In genomic region chr16:4473231-4473630, GRCm38 (mm10) we compare ENCODE assay signal across 23 mouse cellular contexts. TPM values are rescaled to one million over a fixed set of nuclear protein-coding genes. Genes with fewer than 3 reads are reported as not detected.
DNase-seq lines count a peak whose midpoint lies in the region; ATAC-seq and TF ChIP-seq lines count a peak whose summit lies in the region.
"Had no signal": no experiment of that assay in that cellular context is flagged by ENCODE, and none has a peak within 500 bp of the region (broad histone marks: within the 10 kb centered on the region; RNA-seq: fewer than 3 reads in every experiment).

No protein-coding gene starts in this region.

- H3K9me3 ChIP-seq in embryonic facial prominence, embryonic 15.5 days (replicated peaks): no peaks in the 10 kb centered on the region
- H3K9me3 ChIP-seq in embryonic facial prominence, embryonic 10.5 days: no peaks in the 10 kb centered on the region
- no peaks in the 10 kb centered on the region for H3K9me3 ChIP-seq in midbrain, embryonic 16.5 days (replicated peaks; ENCODE audit: control insufficient read depth, low read length, poor library complexity, severe bottlenecking)
- H3K9me3 ChIP-seq: forebrain, embryonic 15.5 days; G1E; heart, embryonic 15.5 days; liver, embryonic 15.5 days; megakaryocyte, embryonic 14.5 days; midbrain, embryonic 13.5 days; neural tube, embryonic 12.5 days; stomach, embryonic 15.5 days had no signal

- peak overlapping the region; percentile 40 for H3K27ac ChIP-seq in embryonic facial prominence, embryonic 15.5 days (replicated peaks)
- H3K27ac ChIP-seq in embryonic facial prominence, embryonic 10.5 days (replicated peaks): no peak overlapping the region
- peak overlapping the region; percentile 94 for H3K27ac ChIP-seq in left cerebral cortex, adult 2 months
- H3K27ac ChIP-seq in cortical plate, adult 2 months (ENCODE audit: insufficient read depth, low read length): peak overlapping the region; percentile 85
- H3K27ac ChIP-seq in midbrain, embryonic 16.5 days (ENCODE audit: low read length): no peak overlapping the region
- H3K27ac ChIP-seq: forebrain, embryonic 15.5 days; heart, embryonic 15.5 days; hindbrain, embryonic 14.5 days; liver, embryonic 15.5 days; midbrain, embryonic 13.5 days; neural tube, embryonic 12.5 days; stomach, embryonic 15.5 days had no signal

- ATAC-seq in embryonic facial prominence, embryonic 15.5 days (ENCODE audit: insufficient number of reproducible peaks, low FRiP score, low TSS enrichment, low read depth): no peak
- no peak for ATAC-seq in midbrain, embryonic 16.5 days
- ATAC-seq: forebrain, embryonic 15.5 days; midbrain, embryonic 13.5 days had no signal

- H3K4me3 ChIP-seq in embryonic facial prominence, embryonic 15.5 days (replicated peaks): no peak overlapping the region
- H3K4me3 ChIP-seq in embryonic facial prominence, embryonic 10.5 days: no peak overlapping the region
- H3K4me3 ChIP-seq in left cerebral cortex, adult 2 months: no peak overlapping the region
- H3K4me3 ChIP-seq in cortical plate, adult 2 months (ENCODE audit: insufficient read depth, low read length): no peak overlapping the region
- H3K4me3 ChIP-seq in midbrain, embryonic 16.5 days (ENCODE audit: low read depth, low read length): no peak overlapping the region
- H3K4me3 ChIP-seq: forebrain, embryonic 15.5 days; heart, embryonic 15.5 days; liver, embryonic 15.5 days; megakaryocyte, embryonic 14.5 days; midbrain, embryonic 13.5 days; neural tube, embryonic 12.5 days; stomach, embryonic 15.5 days had no signal

- DNase-seq in embryonic facial prominence, embryonic 10.5 days (ENCODE audit: low spot score): no peak
- no peak for DNase-seq in left cerebral cortex, adult 2 months (ENCODE audit: extremely low spot score in 1 of 2, low spot score in 2 of 2)
- no peak for DNase-seq in left cerebral cortex, adult 8-10 months (ENCODE audit: low spot score in 2 of 2)
- DNase-seq in 3134 (ENCODE audit: extremely low read depth, insufficient read length, low spot score): peak; percentile 35
- no peak for DNase-seq in cerebellum, postnatal 4 days (ENCODE audit: low spot score in 2 of 2)
- DNase-seq: adrenal gland, adult 8-10 months; cerebellum, adult 2 months; cerebellum, postnatal 25 days; kidney, adult 9 months; kidney, postnatal 14 days; retina, postnatal 1 day had no signal

- intact Hi-C loops in left cerebral cortex, adult 2 months (cut with DNase I): loop anchor here (2.0 kb wide), 1 partner anchor 24 kb away; no protein-coding TSS in a partner anchor

- no peak for TF ChIP-seq POLR2A in cortical plate, adult 2 months (IDR thresholded peaks at IDR 0.05; ENCODE audit: extremely low read depth, insufficient read depth, low read length)

- no peak for TF ChIP-seq CTCF in left cerebral cortex, adult 2 months (IDR thresholded peaks at IDR 0.05)
- no peak for TF ChIP-seq CTCF in cortical plate, adult 2 months (IDR thresholded peaks at IDR 0.05; ENCODE audit: extremely low read depth, insufficient read depth, low read length)

- H3K9ac ChIP-seq in embryonic facial prominence, embryonic 15.5 days: no peak overlapping the region
- H3K9ac ChIP-seq in midbrain, embryonic 16.5 days (ENCODE audit: low read depth, low read length): no peak overlapping the region
- H3K9ac ChIP-seq: forebrain, embryonic 15.5 days; heart, embryonic 15.5 days; hindbrain, embryonic 14.5 days; liver, embryonic 15.5 days; midbrain, embryonic 13.5 days; neural tube, embryonic 12.5 days; stomach, embryonic 15.5 days had no signal

- H3K36me3 ChIP-seq in embryonic facial prominence, embryonic 15.5 days: no peaks in the 10 kb centered on the region
- no peaks in the 10 kb centered on the region for H3K36me3 ChIP-seq in embryonic facial prominence, embryonic 10.5 days (replicated peaks)
- H3K36me3 ChIP-seq in midbrain, embryonic 16.5 days (ENCODE audit: control insufficient read depth, insufficient read depth, low read length): no peaks in the 10 kb centered on the region
- H3K36me3 ChIP-seq: forebrain, embryonic 15.5 days; G1E; liver, embryonic 15.5 days; midbrain, embryonic 13.5 days; neural tube, embryonic 12.5 days; stomach, embryonic 15.5 days had no signal

- H3K4me2 ChIP-seq in embryonic facial prominence, embryonic 15.5 days (replicated peaks): no peak overlapping the region
- H3K4me2 ChIP-seq in midbrain, embryonic 16.5 days (ENCODE audit: low read length): no peak overlapping the region
- H3K4me2 ChIP-seq: forebrain, embryonic 15.5 days; heart, embryonic 15.5 days; hindbrain, embryonic 14.5 days; liver, embryonic 15.5 days; midbrain, embryonic 13.5 days; neural tube, embryonic 12.5 days; stomach, embryonic 15.5 days had no signal

- H3K27me3 ChIP-seq in embryonic facial prominence, embryonic 15.5 days: no peaks in the 10 kb centered on the region
- no peaks in the 10 kb centered on the region for H3K27me3 ChIP-seq in embryonic facial prominence, embryonic 10.5 days (replicated peaks; ENCODE audit: low read depth, poor library complexity, severe bottlenecking)
- no peaks in the 10 kb centered on the region for H3K27me3 ChIP-seq in midbrain, embryonic 16.5 days (ENCODE audit: control insufficient read depth, insufficient read depth, low read depth, low read length)
- H3K27me3 ChIP-seq: forebrain, embryonic 15.5 days; heart, embryonic 15.5 days; liver, embryonic 15.5 days; megakaryocyte, embryonic 14.5 days; midbrain, embryonic 13.5 days; neural tube, embryonic 12.5 days; stomach, embryonic 15.5 days had no signal

- WGBS in embryonic facial prominence, embryonic 15.5 days: 59% methylated on average over 5 of the region's 5 CpGs
- 70% methylated on average over 5 of the region's 5 CpGs for WGBS in embryonic facial prominence, embryonic 10.5 days
- WGBS in midbrain, embryonic 16.5 days: 65% methylated on average over 5 of the region's 5 CpGs

- H3K4me1 ChIP-seq in embryonic facial prominence, embryonic 15.5 days: peaks cover 15% of the 10 kb centered on the region; the same call in 1 of the 2 replicates
- peaks cover 12% of the 10 kb centered on the region for H3K4me1 ChIP-seq in embryonic facial prominence, embryonic 10.5 days
- peaks cover 10% of the 10 kb centered on the region for H3K4me1 ChIP-seq in cortical plate, adult 2 months (ENCODE audit: control insufficient read depth, insufficient read depth, low read length)
- peaks cover 6% of the 10 kb centered on the region for H3K4me1 ChIP-seq in midbrain, embryonic 16.5 days (ENCODE audit: control insufficient read depth, insufficient read depth, low read length)

RNA-seq across cellular contexts. Expression of gene Adcy9, which starts 52.9 kb away (rescaled TPM):
- polyA plus RNA-seq in embryonic facial prominence, embryonic 15.5 days (2015; fragmentation: Nextera tagmentation; extraction: Ambion mirVana): 2.0 and 2.2 TPM in 2 replicates
- polyA plus RNA-seq in embryonic facial prominence, embryonic 10.5 days (2016; fragmentation: Nextera tagmentation; extraction: Ambion mirVana): 0.43 and 0.57 TPM in 2 replicates
- total RNA-seq in left cerebral cortex, adult 2 months (2021): 10 to 100 TPM; 73.3 to 80.4 TPM
- total RNA-seq in left cerebral cortex, adult 8-10 months (2022): 10 to 100 TPM; 65.7 to 71.7 (median 69.8) TPM
- 29.7 and 33.1 TPM in 2 replicates for polyA plus RNA-seq in cortical plate, adult 2 months (2012; rRNA removed)
- polyA plus RNA-seq in midbrain, embryonic 16.5 days (2015; fragmentation: Nextera tagmentation; extraction: Ambion mirVana): 4.0 and 4.3 TPM in 2 replicates

Comparison
In these comparisons a context has a peak if more than half of its experiments do, and no peak if none do; other contexts are left out.
1. H3K27ac ChIP-seq: peak in embryonic facial prominence, embryonic 15.5 days (single experiment), left cerebral cortex, adult 2 months (single experiment) and cortical plate, adult 2 months (single experiment); none in embryonic facial prominence, embryonic 10.5 days (single experiment) and midbrain, embryonic 16.5 days (single experiment).